Mouse (Mus musculus): Measurements from ENCODE around the gene Bach2. TPM values are rescaled to one million over a fixed set of nuclear protein-coding genes. Genes with fewer than 3 reads are reported as not detected.

Gene Bach2
- polyA plus RNA-seq, 2 experiments: 0.45 to 0.67 TPM

DNA sequence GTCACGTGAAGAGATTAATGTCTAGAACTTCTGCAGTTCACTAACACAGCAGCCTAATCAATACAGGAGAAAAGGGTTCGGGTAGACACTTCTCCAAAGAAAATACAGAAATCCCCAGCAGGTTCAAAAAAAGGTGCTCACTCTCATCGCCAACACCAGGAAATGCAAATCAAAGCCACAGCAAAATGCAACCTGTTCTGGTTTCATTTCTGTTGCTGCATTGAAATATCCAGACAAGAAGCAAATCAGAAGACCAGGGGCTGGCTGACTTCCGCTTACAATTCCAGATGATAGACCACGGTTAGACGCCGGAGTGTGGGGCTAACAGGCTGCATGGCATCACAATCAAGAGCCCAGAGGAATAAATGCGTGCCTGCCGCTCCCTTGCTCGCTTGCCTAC, 9.3 kb upstream of the Bach2 start:
- no peaks in the 10 kb centered on the region for H3K27me3 ChIP-seq (ENCODE audit: control insufficient read depth, insufficient read depth, low read length)
- H3K9me3 ChIP-seq (ENCODE audit: control insufficient read depth, low read length): no peaks in the 10 kb centered on the region
- DNase-seq (ENCODE audit: low read depth in 3 of 3, low spot score in 3 of 3) (no peak), ATAC-seq (ENCODE audit: insufficient read depth) (no peak)
- no peak overlapping the region for H3K4me2 ChIP-seq (ENCODE audit: low read depth)
- 69% methylated on average over 10 of the region's 10 CpGs for WGBS (ENCODE audit: insufficient replicate concordance)
- H3K4me3 ChIP-seq (ENCODE audit: insufficient read depth in 1 of 2, low read depth in 2 of 2, low read length in 2 of 2): no peak overlapping the region
- H3K27ac ChIP-seq: no peak overlapping the region
- H3K9ac ChIP-seq (replicated peaks): no peak overlapping the region
- H3K4me1 ChIP-seq (replicated peaks; ENCODE audit: control insufficient read depth in 2 of 2, insufficient read depth in 2 of 2, low read length in 1 of 2): no peaks in the 10 kb centered on the region
- no peak for TF ChIP-seq EP300 (IDR thresholded peaks at IDR 0.05; ENCODE audit: low read depth)
- TF ChIP-seq CTCF (IDR thresholded peaks at IDR 0.05; ENCODE audit: low read depth): no peak
- no peaks in the 10 kb centered on the region for H3K36me3 ChIP-seq (replicated peaks; ENCODE audit: control insufficient read depth, insufficient read depth, low read depth)

DNA sequence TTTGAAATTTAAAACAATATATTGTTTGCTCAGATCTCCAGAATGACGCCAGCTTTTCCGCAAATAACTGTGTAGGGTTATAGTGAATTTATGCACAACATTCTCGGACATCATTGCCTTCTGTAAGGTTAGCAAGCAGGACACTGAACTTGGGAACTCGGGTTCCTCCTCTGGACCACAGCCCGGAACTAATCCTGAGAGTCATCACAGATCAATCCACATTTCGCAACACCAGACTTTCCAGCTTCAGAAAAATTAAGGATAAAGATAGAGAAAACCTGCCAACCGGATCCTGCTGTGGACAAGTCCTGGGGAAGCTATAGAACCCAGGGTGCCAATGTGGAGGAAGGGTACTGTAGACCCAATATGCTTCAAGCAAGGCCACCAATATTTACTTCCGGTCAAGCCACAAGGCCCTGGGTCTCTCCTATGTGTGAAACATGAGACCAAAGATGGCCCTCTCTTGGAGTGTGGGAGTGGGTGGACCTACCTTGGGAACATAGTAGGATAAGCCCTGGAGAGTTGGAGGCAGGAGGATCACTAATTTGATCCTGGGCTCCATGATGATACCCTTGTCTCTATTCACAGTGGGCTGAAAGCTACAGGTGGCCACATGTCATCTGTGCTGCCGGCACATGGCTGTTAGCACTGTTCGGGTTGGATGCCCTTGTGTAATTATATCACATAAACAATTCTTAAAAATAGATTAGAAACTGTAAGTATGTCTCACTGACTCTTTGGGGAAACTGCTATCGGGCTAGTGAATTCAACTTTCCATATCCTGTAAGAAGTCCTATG, 7.1 kb upstream of the Bach2 start:
- Histone ChIP-seq H3K4me3 (ENCODE audit: insufficient read depth in 1 of 2, low read depth in 2 of 2, low read length in 2 of 2) (no peak overlapping the region), H3K27me3 (ENCODE audit: control insufficient read depth, insufficient read depth, low read length) (no peaks in the 10 kb centered on the region; the same call in 1 of the 2 replicates), H3K4me1 (replicated peaks; ENCODE audit: control insufficient read depth in 2 of 2, insufficient read depth in 2 of 2, low read length in 1 of 2) (no peaks in the 10 kb centered on the region), H3K27ac (no peak overlapping the region), H3K4me2 (ENCODE audit: low read depth) (no peak overlapping the region), H3K9me3 (ENCODE audit: control insufficient read depth, low read length) (no peaks in the 10 kb centered on the region), H3K36me3 (replicated peaks; ENCODE audit: control insufficient read depth, insufficient read depth, low read depth) (no peaks in the 10 kb centered on the region), H3K9ac (replicated peaks) (no peak overlapping the region)
- no peak for DNase-seq (ENCODE audit: low read depth in 3 of 3, low spot score in 3 of 3)
- 66% methylated on average over 11 of the region's 11 CpGs for WGBS (ENCODE audit: insufficient replicate concordance)
- TF ChIP-seq EP300 (IDR thresholded peaks at IDR 0.05; ENCODE audit: low read depth) (no peak), CTCF (IDR thresholded peaks at IDR 0.05; ENCODE audit: low read depth) (no peak)
- no peak for ATAC-seq (ENCODE audit: insufficient read depth)

DNA sequence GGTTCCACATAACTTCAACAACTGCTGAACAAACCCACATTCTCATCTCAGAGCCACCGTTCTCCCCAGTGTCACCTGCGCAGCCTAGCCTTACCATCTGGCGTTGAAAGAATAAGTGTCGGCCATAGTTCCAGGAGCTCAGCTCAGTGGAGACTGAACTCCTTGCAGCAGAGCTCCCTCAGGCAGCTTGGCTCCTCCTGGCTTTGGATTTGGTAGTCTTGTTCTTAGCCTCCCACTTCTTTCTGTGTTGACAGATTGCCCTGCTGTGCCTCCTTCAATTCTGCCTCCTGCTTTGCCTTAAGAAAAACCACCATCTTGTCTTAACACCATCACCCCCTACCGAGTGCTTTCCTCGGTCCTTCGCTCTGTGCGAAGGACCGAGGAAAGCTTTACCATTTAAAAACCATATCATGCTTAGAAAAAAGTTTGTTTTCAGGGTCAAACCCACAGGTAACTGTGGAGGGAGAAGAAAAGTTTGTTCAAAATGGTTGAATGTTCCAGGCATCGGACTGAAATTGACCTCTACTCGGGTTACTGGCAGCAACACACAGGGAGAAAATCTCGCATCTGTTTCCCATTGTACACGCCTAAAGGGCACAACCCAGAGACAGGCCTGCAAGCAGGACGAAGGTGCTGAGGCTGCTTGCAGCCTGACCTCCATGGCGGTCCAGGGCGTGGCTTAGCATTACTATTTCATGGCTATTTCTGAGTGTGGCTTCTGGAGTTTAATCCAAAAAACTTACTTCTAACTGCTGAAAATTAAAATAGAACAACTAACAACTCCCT, 2.5 kb upstream of the Bach2 start:
- no peaks in the 10 kb centered on the region for H3K4me1 ChIP-seq (replicated peaks; ENCODE audit: control insufficient read depth in 2 of 2, insufficient read depth in 2 of 2, low read length in 1 of 2)
- no peak overlapping the region for H3K4me3 ChIP-seq (ENCODE audit: insufficient read depth in 1 of 2, low read depth in 2 of 2, low read length in 2 of 2)
- DNase-seq (ENCODE audit: low read depth in 3 of 3, low spot score in 3 of 3) (no peak), ATAC-seq (ENCODE audit: insufficient read depth) (no peak)
- peaks cover 33% of the 10 kb centered on the region for H3K27me3 ChIP-seq (ENCODE audit: control insufficient read depth, insufficient read depth, low read length)
- no peak overlapping the region for H3K27ac ChIP-seq
- TF ChIP-seq CTCF (IDR thresholded peaks at IDR 0.05; ENCODE audit: low read depth) (no peak), EP300 (IDR thresholded peaks at IDR 0.05; ENCODE audit: low read depth) (no peak)
- H3K36me3 ChIP-seq (replicated peaks; ENCODE audit: control insufficient read depth, insufficient read depth, low read depth): no peaks in the 10 kb centered on the region
- H3K9me3 ChIP-seq (ENCODE audit: control insufficient read depth, low read length): no peaks in the 10 kb centered on the region
- H3K4me2 ChIP-seq (ENCODE audit: low read depth): no peak overlapping the region
- no peak overlapping the region for H3K9ac ChIP-seq (replicated peaks)
- 68% methylated on average over 16 of the region's 16 CpGs for WGBS (ENCODE audit: insufficient replicate concordance)

DNA sequence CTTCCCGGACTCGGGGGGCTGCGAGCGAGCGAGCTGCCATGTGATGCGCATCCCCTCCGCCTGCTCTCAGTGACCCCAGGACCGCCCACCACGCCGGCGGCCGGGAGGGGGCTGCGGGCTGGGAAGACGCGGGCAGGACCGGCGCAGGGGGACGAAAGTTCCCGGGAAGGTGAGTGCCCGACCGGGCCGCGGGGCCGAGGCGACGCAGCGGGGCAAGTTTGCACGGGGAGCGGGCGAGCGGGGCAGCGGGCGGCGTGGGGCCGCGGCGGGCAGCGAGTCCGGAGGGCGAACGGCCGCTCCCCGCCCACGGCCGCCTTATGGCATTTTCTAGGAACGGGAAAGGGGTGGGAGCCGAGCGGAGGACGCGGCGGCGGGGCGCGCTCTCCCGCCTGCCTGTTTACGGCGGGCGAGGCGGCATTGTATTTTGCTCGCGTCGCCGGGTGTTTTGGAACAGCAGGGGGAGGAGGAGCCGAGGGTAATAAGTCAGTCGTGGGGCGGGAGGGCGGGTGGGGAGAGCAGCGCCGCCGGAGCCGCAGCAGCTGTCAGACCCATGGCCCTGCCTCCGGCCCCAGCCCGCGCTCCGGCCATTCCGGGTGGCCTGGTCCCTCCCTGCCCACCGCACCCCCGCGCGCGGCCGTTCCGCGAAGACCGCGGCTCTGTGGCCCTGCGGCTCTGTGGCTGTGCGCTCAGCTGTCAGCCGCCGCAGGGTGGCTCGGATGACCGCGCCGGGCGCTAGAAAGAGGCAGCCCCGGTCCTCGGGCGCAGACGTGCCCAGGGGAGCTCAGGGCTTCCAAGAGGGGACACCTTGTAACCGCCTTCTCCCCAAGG, 531 bp downstream of the Bach2 start:
- under 1% methylated on average over 81 of the region's 100 CpGs for WGBS (ENCODE audit: insufficient replicate concordance)
- H3K4me2 ChIP-seq (ENCODE audit: low read depth): peak overlapping the region; percentile 75

More for the DNA sequence above, 531 bp downstream of the Bach2 start:
- DNase-seq (ENCODE audit: low read depth in 3 of 3, low spot score in 3 of 3) (no peak), ATAC-seq (ENCODE audit: insufficient read depth) (peak; percentile 55)
- no peak overlapping the region for H3K27ac ChIP-seq
- peaks cover 0 to 5% of the 10 kb centered on the region in 2 experiments; a peak in 1 of 4 replicates for H3K4me1 ChIP-seq (replicated peaks; ENCODE audit: control insufficient read depth in 2 of 2, insufficient read depth in 2 of 2, low read length in 1 of 2)
- TF ChIP-seq EP300 (IDR thresholded peaks at IDR 0.05; ENCODE audit: low read depth): no peak
- no peak for TF ChIP-seq CTCF (IDR thresholded peaks at IDR 0.05; ENCODE audit: low read depth)
- peak overlapping the region; percentile 28 for H3K9ac ChIP-seq (replicated peaks)
- peak overlapping the region; percentile 60 to 62 for H3K4me3 ChIP-seq (ENCODE audit: insufficient read depth in 1 of 2, low read depth in 2 of 2, low read length in 2 of 2)
- no peaks in the 10 kb centered on the region for H3K36me3 ChIP-seq (replicated peaks; ENCODE audit: control insufficient read depth, insufficient read depth, low read depth)
- peaks cover 39% of the 10 kb centered on the region for H3K27me3 ChIP-seq (ENCODE audit: control insufficient read depth, insufficient read depth, low read length)
- no peaks in the 10 kb centered on the region for H3K9me3 ChIP-seq (ENCODE audit: control insufficient read depth, low read length)
